Mouse (Mus musculus): ENCODE results near the gene Casp7. TPM values are rescaled to one million over a fixed set of nuclear protein-coding genes. Genes with fewer than 3 reads are reported as not detected.

Gene Casp7
- total RNA-seq, 2 experiments from 2014 or later, result 2.9 to 3.1 TPM

GRCm38 (mm10) chr19:56461522-56462101 is 64.7 kb downstream of the Casp7 start, which contains the start of gene Plekhs1:
Gene Plekhs1 (plus strand): TSS chr19:56461640.
- DNase-seq (ENCODE audit: low spot score in 2 of 2), result no peak

GRCm38 (mm10) chr19:56462786-56463185 is 65.9 kb downstream of the Casp7 start:
- no peak for DNase-seq (ENCODE audit: low spot score in 2 of 2)

GRCm38 (mm10) chr19:56466486-56466885 is 69.6 kb downstream of the Casp7 start:
- DNase-seq (ENCODE audit: low spot score in 2 of 2), result no peak

GRCm38 (mm10) chr19:56470286-56471020 is 73.5 kb downstream of the Casp7 start:
- no peak for DNase-seq (ENCODE audit: low spot score in 2 of 2)

- DNase-seq (ENCODE audit: low spot score in 2 of 2), result no peak
Observed at GRCm38 (mm10) chr19:56471934-56472333, 75.0 kb downstream of the Casp7 start.

GRCm38 (mm10) chr19:56474869-56475550 is 78.1 kb downstream of the Casp7 start:
- no peak for DNase-seq (ENCODE audit: low spot score in 2 of 2)

GRCm38 (mm10) chr19:56476546-56476945 is 79.6 kb downstream of the Casp7 start:
- no peak for DNase-seq (ENCODE audit: low spot score in 2 of 2)

GRCm38 (mm10) chr19:56477253-56477652 is 80.3 kb downstream of the Casp7 start:
- DNase-seq (ENCODE audit: low spot score in 2 of 2), result no peak

- DNase-seq (ENCODE audit: low spot score in 2 of 2), result no peak
Observed at GRCm38 (mm10) chr19:56477832-56478231, 80.9 kb downstream of the Casp7 start.

GRCm38 (mm10) chr19:56484630-56485375 is 87.9 kb downstream of the Casp7 start:
- DNase-seq (ENCODE audit: low spot score in 2 of 2), result no peak

- DNase-seq (ENCODE audit: low spot score in 2 of 2), result no peak
Observed at GRCm38 (mm10) chr19:56485376-56486271, 88.7 kb downstream of the Casp7 start.

- DNase-seq (ENCODE audit: low spot score in 2 of 2), result no peak
Observed at GRCm38 (mm10) chr19:56486926-56487325, 90.0 kb downstream of the Casp7 start.

GRCm38 (mm10) chr19:56487339-56487738 is 90.4 kb downstream of the Casp7 start:
- no peak for DNase-seq (ENCODE audit: low spot score in 2 of 2)

- no peak for DNase-seq (ENCODE audit: low spot score in 2 of 2)
Observed at GRCm38 (mm10) chr19:56489601-56490000, 92.7 kb downstream of the Casp7 start.

Other genes starting within 250 kb of the Casp7 start
- gene Habp2, start 110.0 kb upstream of the Casp7 start, total RNA-seq (2021), result not detected
- 1 to 10 TPM in 1 of 2 experiments, under 1 TPM in 1; 0.89 to 1.1 TPM for gene Nrap, start 7.1 kb upstream of the Casp7 start, total RNA-seq (2021)
- under 1 TPM; 0.77 to 0.91 TPM for gene Plekhs1, start 64.5 kb downstream of the Casp7 start, total RNA-seq (2021)
- gene Dclre1a, start 151.1 kb downstream of the Casp7 start, total RNA-seq (2021), result 10 to 100 TPM in 1 of 2 experiments, 1 to 10 TPM in 1; 9.0 to 10.1 TPM
- gene Nhlrc2, start 151.1 kb downstream of the Casp7 start, total RNA-seq (2021), result 10 to 100 TPM; 14.1 to 15.2 TPM

Data from left cerebral cortex, adult 18-20 months (tissue).